Mouse (Mus musculus): ENCODE measurements at regions not wholly inside any gene's neighbourhood (a gene's known extent, or its start where the extent isn't known, plus 50 kb on each side); places are given as distances from the start of the nearest gene placed in this dataset.

DNA sequence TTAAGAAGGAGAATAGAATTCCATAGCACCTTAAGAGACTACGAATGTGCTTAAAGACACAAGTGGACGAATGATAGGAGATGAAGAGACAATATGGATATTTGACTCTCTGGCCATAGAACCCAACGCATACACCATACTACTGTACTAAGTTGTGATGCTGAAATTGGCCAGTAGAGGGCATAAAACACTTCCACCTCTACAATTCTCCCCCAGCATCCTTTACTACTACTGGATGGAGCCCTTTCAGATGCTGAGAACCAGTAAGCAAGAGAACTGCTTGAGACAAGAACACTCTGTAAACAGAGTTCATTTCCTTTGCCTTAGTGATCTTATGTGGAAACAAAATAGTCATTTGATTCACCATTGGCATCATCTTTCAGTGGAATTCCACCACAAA is 96.9 kb upstream of the Col1a2 start:
- Histone ChIP-seq H3K79me2 (ENCODE audit: control insufficient read depth, insufficient read depth) (no peaks in the 10 kb centered on the region), H3K27me3 (ENCODE audit: control insufficient read depth, insufficient read depth, insufficient read length) (no peaks in the 10 kb centered on the region)

DNA sequence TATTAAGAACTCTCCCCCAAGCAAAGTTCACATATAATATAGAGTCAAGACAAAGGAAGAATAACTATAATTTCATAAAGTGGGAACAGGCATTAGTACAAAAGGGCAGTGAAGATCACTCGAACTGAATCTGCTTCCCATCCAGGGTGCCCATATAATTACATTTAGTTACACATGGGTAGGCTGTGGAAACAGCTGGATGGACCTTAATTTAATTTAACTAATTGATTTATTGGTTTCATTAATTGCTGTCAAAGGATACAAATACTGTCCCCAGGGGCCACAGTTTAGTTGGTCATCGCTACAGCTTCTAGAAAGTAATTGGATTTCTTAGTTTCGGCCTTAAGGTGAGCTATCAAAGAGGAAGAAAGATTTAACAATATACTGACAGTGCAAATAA is 91.4 kb upstream of the Col1a2 start:
- Histone ChIP-seq H3K79me2 (ENCODE audit: control insufficient read depth, insufficient read depth) (no peaks in the 10 kb centered on the region), H3ac (ENCODE audit: control insufficient read depth, insufficient read length, low read depth) (no peak overlapping the region), H3K4me3 (ENCODE audit: insufficient read depth, poor library complexity, severe bottlenecking) (no peak overlapping the region), H3K79me3 (ENCODE audit: low read depth) (no peaks in the 10 kb centered on the region), H3K27me3 (ENCODE audit: control insufficient read depth, insufficient read depth, insufficient read length) (no peaks in the 10 kb centered on the region), H3K36me3 (ENCODE audit: control insufficient read depth, insufficient read depth) (no peaks in the 10 kb centered on the region)
- TF ChIP-seq MAX (IDR thresholded peaks at IDR 0.05) (no peak), MYOG (IDR thresholded peaks at IDR 0.05; ENCODE audit: control insufficient read depth, extremely low read depth, insufficient read length) (no peak), CTCF (IDR thresholded peaks at IDR 0.05; ENCODE audit: control insufficient read depth, insufficient read depth, insufficient read length) (no peak), USF1 (IDR thresholded peaks at IDR 0.05; ENCODE audit: low read depth) (no peak), MYOD1 (IDR thresholded peaks at IDR 0.05; ENCODE audit: control insufficient read depth, insufficient read length, low read depth) (no peak), CEBPB (IDR thresholded peaks at IDR 0.05; ENCODE audit: low read depth) (no peak), FOSL1 (IDR thresholded peaks at IDR 0.05; ENCODE audit: insufficient read depth, low read length, poor library complexity, severe bottlenecking) (no peak)

More for the DNA sequence above, 96.9 kb upstream of the Col1a2 start:
- Histone ChIP-seq H3ac (ENCODE audit: control insufficient read depth, insufficient read length, low read depth) (no peak overlapping the region), H3K4me3 (ENCODE audit: insufficient read depth, poor library complexity, severe bottlenecking) (no peak overlapping the region), H3K36me3 (ENCODE audit: control insufficient read depth, insufficient read depth) (no peaks in the 10 kb centered on the region), H3K79me3 (ENCODE audit: low read depth) (no peaks in the 10 kb centered on the region)
- TF ChIP-seq MYOG (IDR thresholded peaks at IDR 0.05; ENCODE audit: control insufficient read depth, extremely low read depth, insufficient read length) = no peak
- TF ChIP-seq CTCF (IDR thresholded peaks at IDR 0.05; ENCODE audit: control insufficient read depth, insufficient read depth, insufficient read length) = peak; percentile 10

DNA sequence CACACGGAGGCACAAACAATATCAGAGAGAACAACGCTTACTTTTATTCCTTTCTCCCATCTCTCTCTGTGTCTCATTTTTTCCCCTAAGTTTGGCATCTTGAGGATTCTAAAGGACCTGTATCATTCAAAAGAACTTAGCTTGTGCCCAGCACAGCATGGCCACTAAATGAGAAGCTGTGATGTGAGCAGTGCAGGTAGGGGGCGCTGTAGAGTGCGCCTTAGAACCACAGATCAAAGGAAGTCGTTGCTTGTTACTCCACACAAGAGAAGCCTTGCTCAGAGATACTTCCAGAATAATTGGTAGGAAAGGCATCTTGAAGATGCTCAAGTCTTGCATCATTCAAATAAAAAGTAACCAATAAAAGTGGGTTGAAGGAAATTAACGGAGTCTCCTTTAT is 90.4 kb upstream of the Col1a2 start:
- Histone ChIP-seq H3ac (ENCODE audit: control insufficient read depth, insufficient read length, low read depth) (no peak overlapping the region), H3K36me3 (ENCODE audit: control insufficient read depth, insufficient read depth) (no peaks in the 10 kb centered on the region), H3K79me2 (ENCODE audit: control insufficient read depth, insufficient read depth) (no peaks in the 10 kb centered on the region), H3K27me3 (ENCODE audit: control insufficient read depth, insufficient read depth, insufficient read length) (no peaks in the 10 kb centered on the region), H3K4me3 (ENCODE audit: insufficient read depth, poor library complexity, severe bottlenecking) (no peak overlapping the region), H3K79me3 (ENCODE audit: low read depth) (no peaks in the 10 kb centered on the region)
- TF ChIP-seq CTCF (IDR thresholded peaks at IDR 0.05; ENCODE audit: control insufficient read depth, insufficient read depth, insufficient read length) = peak; percentile 34
- TF ChIP-seq MYOG (IDR thresholded peaks at IDR 0.05; ENCODE audit: control insufficient read depth, extremely low read depth, insufficient read length) = no peak
- TF ChIP-seq USF1 (IDR thresholded peaks at IDR 0.05; ENCODE audit: low read depth) = no peak
- TF ChIP-seq MAX (IDR thresholded peaks at IDR 0.05) = no peak
- TF ChIP-seq CEBPB (IDR thresholded peaks at IDR 0.05; ENCODE audit: low read depth) = no peak
- no peak for TF ChIP-seq FOSL1 (IDR thresholded peaks at IDR 0.05; ENCODE audit: insufficient read depth, low read length, poor library complexity, severe bottlenecking)

DNA sequence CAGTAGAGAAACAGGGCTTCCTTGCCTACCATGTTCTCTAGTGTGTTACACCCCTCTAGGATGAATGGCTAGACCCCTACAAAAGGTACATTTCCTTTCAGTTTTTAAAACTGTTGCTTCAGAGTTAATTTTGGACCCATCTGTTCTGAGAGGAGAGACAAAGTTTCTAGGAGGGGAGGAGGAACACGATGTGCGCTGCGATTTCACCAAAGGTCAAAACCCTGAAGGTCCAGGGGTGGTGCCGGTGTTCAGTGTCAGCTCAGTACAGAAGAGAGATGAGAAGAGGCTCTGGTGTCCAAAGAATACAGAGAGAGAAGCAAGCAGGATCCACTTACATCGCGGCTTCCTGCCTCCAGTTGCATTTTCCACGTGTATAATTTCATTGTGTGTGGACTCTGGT is 89.4 kb upstream of the Col1a2 start:
- TF ChIP-seq CEBPB (IDR thresholded peaks at IDR 0.05; ENCODE audit: low read depth) = no peak
- TF ChIP-seq MYOG (IDR thresholded peaks at IDR 0.05; ENCODE audit: control insufficient read depth, extremely low read depth, insufficient read length) = no peak
- TF ChIP-seq MAX (IDR thresholded peaks at IDR 0.05) = no peak
- TF ChIP-seq FOSL1 (IDR thresholded peaks at IDR 0.05; ENCODE audit: insufficient read depth, low read length, poor library complexity, severe bottlenecking) = no peak
- no peak for TF ChIP-seq MYOD1 (IDR thresholded peaks at IDR 0.05; ENCODE audit: control insufficient read depth, insufficient read length, low read depth)
- TF ChIP-seq USF1 (IDR thresholded peaks at IDR 0.05; ENCODE audit: low read depth) = no peak
- TF ChIP-seq CTCF (IDR thresholded peaks at IDR 0.05; ENCODE audit: control insufficient read depth, insufficient read depth, insufficient read length) = no peak
- Histone ChIP-seq H3K27me3 (ENCODE audit: control insufficient read depth, insufficient read depth, insufficient read length) (no peaks in the 10 kb centered on the region), H3ac (ENCODE audit: control insufficient read depth, insufficient read length, low read depth) (no peak overlapping the region), H3K4me3 (ENCODE audit: insufficient read depth, poor library complexity, severe bottlenecking) (no peak overlapping the region), H3K79me3 (ENCODE audit: low read depth) (no peaks in the 10 kb centered on the region), H3K36me3 (ENCODE audit: control insufficient read depth, insufficient read depth) (no peaks in the 10 kb centered on the region), H3K79me2 (ENCODE audit: control insufficient read depth, insufficient read depth) (no peaks in the 10 kb centered on the region)

DNA sequence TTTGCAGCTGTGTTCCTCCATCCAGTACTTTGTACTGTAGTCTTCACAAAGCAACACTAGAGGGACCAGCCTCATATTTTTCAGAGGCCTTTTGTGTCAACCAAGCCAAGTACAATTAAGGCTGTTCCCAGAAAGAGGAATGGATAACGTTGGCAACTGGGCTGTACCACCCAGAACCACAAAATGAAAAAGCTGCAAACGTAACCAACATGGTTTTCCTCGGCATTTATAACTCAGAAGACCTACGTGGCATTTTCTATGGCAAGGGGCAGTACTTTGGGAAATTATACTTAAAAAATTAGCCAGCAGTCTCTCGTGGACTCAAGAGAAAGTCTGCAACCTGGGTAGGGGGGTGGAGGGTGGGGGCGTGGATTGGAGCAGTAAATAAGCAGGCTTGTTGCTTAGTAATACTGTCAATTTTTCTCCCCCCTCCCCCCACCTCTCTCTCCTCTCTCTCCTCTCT is 87.3 kb upstream of the Col1a2 start:
- no peak overlapping the region for H3K4me3 ChIP-seq (ENCODE audit: insufficient read depth, poor library complexity, severe bottlenecking)

DNA sequence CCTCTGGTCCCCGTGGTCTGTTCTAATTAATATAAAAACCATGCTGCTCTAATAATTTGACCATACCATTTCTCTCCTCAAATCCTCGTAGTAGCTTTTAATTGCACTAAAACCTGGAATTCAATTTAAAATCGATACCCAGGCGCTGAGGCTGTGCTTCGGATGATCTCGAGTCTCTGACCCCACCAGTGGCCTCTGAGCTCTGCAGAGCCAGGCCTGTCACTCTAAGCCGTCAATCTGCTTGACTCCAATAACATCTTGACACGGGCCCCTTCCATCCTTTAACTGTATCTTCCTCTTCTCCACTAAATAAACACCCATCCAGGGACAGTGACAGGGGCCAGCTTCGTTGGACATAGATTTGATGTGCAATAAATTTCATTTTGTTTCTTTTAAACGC is 86.2 kb upstream of the Col1a2 start:
- no peak for TF ChIP-seq USF1 (IDR thresholded peaks at IDR 0.05; ENCODE audit: low read depth)
- no peak for TF ChIP-seq MYOG (IDR thresholded peaks at IDR 0.05; ENCODE audit: control insufficient read depth, extremely low read depth, insufficient read length)
- no peak for TF ChIP-seq MAX (IDR thresholded peaks at IDR 0.05)
- TF ChIP-seq FOSL1 (IDR thresholded peaks at IDR 0.05; ENCODE audit: insufficient read depth, low read length, poor library complexity, severe bottlenecking) = no peak
- no peak for TF ChIP-seq CTCF (IDR thresholded peaks at IDR 0.05; ENCODE audit: control insufficient read depth, insufficient read depth, insufficient read length)
- TF ChIP-seq MYOD1 (IDR thresholded peaks at IDR 0.05; ENCODE audit: control insufficient read depth, insufficient read length, low read depth) = no peak
- TF ChIP-seq CEBPB (IDR thresholded peaks at IDR 0.05; ENCODE audit: low read depth) = no peak
- Histone ChIP-seq H3K79me3 (ENCODE audit: low read depth) (no peaks in the 10 kb centered on the region), H3K27me3 (ENCODE audit: control insufficient read depth, insufficient read depth, insufficient read length) (no peaks in the 10 kb centered on the region), H3K36me3 (ENCODE audit: control insufficient read depth, insufficient read depth) (no peaks in the 10 kb centered on the region), H3K79me2 (ENCODE audit: control insufficient read depth, insufficient read depth) (no peaks in the 10 kb centered on the region), H3K4me3 (ENCODE audit: insufficient read depth, poor library complexity, severe bottlenecking) (no peak overlapping the region), H3ac (ENCODE audit: control insufficient read depth, insufficient read length, low read depth) (no peak overlapping the region)

More for the DNA sequence above, 87.3 kb upstream of the Col1a2 start:
- Histone ChIP-seq H3K27me3 (ENCODE audit: control insufficient read depth, insufficient read depth, insufficient read length) (no peaks in the 10 kb centered on the region), H3ac (ENCODE audit: control insufficient read depth, insufficient read length, low read depth) (no peak overlapping the region), H3K79me2 (ENCODE audit: control insufficient read depth, insufficient read depth) (no peaks in the 10 kb centered on the region), H3K36me3 (ENCODE audit: control insufficient read depth, insufficient read depth) (no peaks in the 10 kb centered on the region), H3K79me3 (ENCODE audit: low read depth) (no peaks in the 10 kb centered on the region)
- TF ChIP-seq FOSL1 (IDR thresholded peaks at IDR 0.05; ENCODE audit: insufficient read depth, low read length, poor library complexity, severe bottlenecking) (no peak), CEBPB (IDR thresholded peaks at IDR 0.05; ENCODE audit: low read depth) (no peak), CTCF (IDR thresholded peaks at IDR 0.05; ENCODE audit: control insufficient read depth, insufficient read depth, insufficient read length) (no peak), MYOG (IDR thresholded peaks at IDR 0.05; ENCODE audit: control insufficient read depth, extremely low read depth, insufficient read length) (no peak), USF1 (IDR thresholded peaks at IDR 0.05; ENCODE audit: low read depth) (no peak), MAX (IDR thresholded peaks at IDR 0.05) (no peak), MYOD1 (IDR thresholded peaks at IDR 0.05; ENCODE audit: control insufficient read depth, insufficient read length, low read depth) (no peak)

Measured in C2C12 (cell line).